Mouse (Mus musculus) hindbrain, embryonic 16.5 days (tissue): Measurements from ENCODE around the gene Prkaca. TPM values are rescaled to one million over a fixed set of nuclear protein-coding genes. Genes with fewer than 3 reads are reported as not detected.

ENCODE experiments used
- ATAC-seq: fragments of 200-750 bp; cut with Nextera tagmentation; 2 replicates; pipeline ENCODE4 v1.8.0; 2017; ENCODE audit warnings: moderate TSS enrichment, moderate library complexity
- H3K27ac ChIP-seq: fragments of 300-500 bp; sonication (generic); 2 replicates; pipeline ENCODE4 v1.5.1; 2014; ENCODE audit warnings: low read depth, mild to moderate bottlenecking, control low read depth, low read length, moderate library complexity
- H3K27me3 ChIP-seq: fragments of 300-500 bp; sonication (generic); replicated peaks from 2 replicates; pipeline ENCODE4 v1.6.1; 2014; ENCODE audit warnings: low read length; ENCODE audit not compliant: control insufficient read depth, insufficient read depth
- H3K36me3 ChIP-seq: fragments of 300-500 bp; sonication (generic); 2 replicates; pipeline ENCODE4 v1.6.1; 2014; ENCODE audit warnings: mild to moderate bottlenecking, low read length, moderate library complexity, mixed read lengths; ENCODE audit not compliant: control insufficient read depth, insufficient read depth
- H3K4me1 ChIP-seq: fragments of 300-500 bp; sonication (generic); 2 replicates; pipeline ENCODE4 v1.6.1; 2014; ENCODE audit warnings: low read depth, low read length; ENCODE audit not compliant: control insufficient read depth, insufficient read depth
- H3K4me2 ChIP-seq: fragments of 300-500 bp; sonication (generic); 2 replicates; pipeline ENCODE4 v1.6.1; 2014; ENCODE audit warnings: mild to moderate bottlenecking, low read length, control low read depth, moderate library complexity
- H3K4me3 ChIP-seq: fragments of 300-500 bp; sonication (generic); 2 replicates; pipeline ENCODE4 v1.5.1; 2014; ENCODE audit warnings: mild to moderate bottlenecking, low read length, control low read depth, moderate library complexity
- H3K9ac ChIP-seq: fragments of 300-500 bp; sonication (generic); 2 replicates; pipeline ENCODE4 v1.6.1; 2014; ENCODE audit warnings: low read depth, mild to moderate bottlenecking, control low read depth, low read length, moderate library complexity
- H3K9me3 ChIP-seq: fragments of 300-500 bp; sonication (generic); 2 replicates; pipeline ENCODE4 v1.6.1; 2014; ENCODE audit warnings: mild to moderate bottlenecking, low read length, moderate library complexity; ENCODE audit not compliant: control insufficient read depth
- WGBS: fragments of 180-500 bp; shearing (Covaris S2); extraction: QIAGEN DNeasy Blood & Tissue Kit; methylation state at CpG from one replicate; pipeline ENCODE4 v1.1.7; 2014; 5-methylcytosine and 5-hydroxymethylcytosine counted together
- polyA plus RNA-seq: library from polyadenylated mRNA; unstranded; fragments of >200 nt; fragmentation: Nextera tagmentation; extraction: Ambion mirVana; gene quantifications from 2 replicates; pipeline ENCODE4 v1.2.1, GENCODE M21; 2015

The Prkaca gene
- polyA plus RNA-seq, 1 experiment from 2014 or later, result 202 TPM

DNA sequence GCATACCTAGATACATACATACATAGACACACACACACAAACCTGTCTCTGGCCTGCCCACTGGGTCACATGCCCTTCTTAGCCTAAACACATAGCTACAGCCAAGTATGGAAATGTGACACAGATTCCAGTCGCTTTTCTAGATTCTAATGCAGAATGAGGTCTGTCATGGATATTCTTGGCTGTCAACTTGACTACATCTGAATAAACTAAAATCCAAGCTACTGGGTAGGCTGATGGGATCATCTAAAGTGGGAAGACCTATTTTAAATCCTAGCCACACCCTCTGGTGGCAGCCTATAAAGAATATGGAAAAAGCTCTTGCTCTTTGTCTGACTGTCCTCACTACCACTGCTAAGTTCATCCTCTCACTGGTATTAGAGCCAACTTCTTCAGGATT is 30.3 kb upstream of the Prkaca start:
- H3K27ac ChIP-seq, result no peak overlapping the region
- H3K4me2 ChIP-seq, result no peak overlapping the region
- H3K4me1 ChIP-seq, result no peaks in the 10 kb centered on the region
- ATAC-seq, result no peak
- H3K27me3 ChIP-seq, result no peaks in the 10 kb centered on the region
- H3K9ac ChIP-seq, result no peak overlapping the region
- 71% methylated on average over 1 of the region's 1 CpGs for WGBS
- H3K36me3 ChIP-seq, result peaks cover 17% of the 10 kb centered on the region
- no peak overlapping the region for H3K4me3 ChIP-seq
- no peaks in the 10 kb centered on the region for H3K9me3 ChIP-seq

DNA sequence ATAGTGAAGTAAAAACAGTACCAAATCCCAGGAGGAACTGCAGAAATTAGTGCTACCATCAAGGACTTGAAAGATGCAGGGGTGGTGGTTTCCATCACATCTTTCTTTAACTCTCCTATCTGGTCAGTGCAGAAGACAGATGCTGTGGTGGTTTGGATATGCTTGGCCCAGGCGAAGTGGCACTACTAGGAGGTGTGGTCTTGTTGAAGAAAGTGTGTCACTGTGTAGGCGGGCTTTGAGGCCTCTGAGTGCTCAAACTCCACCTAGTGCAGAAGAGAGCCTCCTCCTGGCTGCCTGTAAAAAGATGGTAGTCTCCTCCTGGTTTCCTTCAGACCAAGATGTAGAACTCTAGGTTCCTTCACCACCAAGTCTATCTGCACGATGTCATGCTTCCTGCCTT is 27.3 kb upstream of the Prkaca start:
- H3K36me3 ChIP-seq, result no peaks in the 10 kb centered on the region
- no peak overlapping the region for H3K4me2 ChIP-seq
- H3K4me3 ChIP-seq, result no peak overlapping the region
- H3K4me1 ChIP-seq, result no peaks in the 10 kb centered on the region
- no peak for ATAC-seq
- WGBS, result 75% methylated on average over 3 of the region's 3 CpGs
- no peak overlapping the region for H3K9ac ChIP-seq
- no peaks in the 10 kb centered on the region for H3K27me3 ChIP-seq
- H3K9me3 ChIP-seq, result no peaks in the 10 kb centered on the region
- H3K27ac ChIP-seq, result no peak overlapping the region

DNA sequence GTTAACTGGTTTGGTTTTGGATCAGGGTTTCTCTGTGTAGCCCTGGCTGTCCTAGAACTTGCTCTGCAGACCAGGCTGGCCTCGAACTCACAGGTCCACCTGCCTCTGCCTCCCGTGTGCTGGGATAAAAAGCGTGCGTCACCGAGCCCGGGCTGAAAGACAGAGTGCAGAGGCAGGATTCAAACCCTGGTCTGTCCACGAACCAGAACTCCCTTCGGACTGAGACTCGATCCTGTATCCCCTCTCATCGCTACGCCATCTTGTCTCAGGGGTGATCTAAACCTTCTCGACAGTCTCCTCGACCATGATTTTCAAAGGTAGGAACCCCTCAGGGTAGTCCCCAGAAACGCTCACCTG is 18.1 kb upstream of the Prkaca start:
- no peak for ATAC-seq
- Histone ChIP-seq H3K4me3 (peak overlapping the region; percentile 57), H3K36me3 (no peaks in the 10 kb centered on the region), H3K9me3 (no peaks in the 10 kb centered on the region), H3K9ac (peak overlapping the region; percentile 58), H3K4me2 (peak overlapping the region; percentile 79), H3K4me1 (peaks cover 6% of the 10 kb centered on the region), H3K27ac (peak overlapping the region; percentile 76), H3K27me3 (no peaks in the 10 kb centered on the region)
- 3% methylated on average over 14 of the region's 14 CpGs for WGBS

DNA sequence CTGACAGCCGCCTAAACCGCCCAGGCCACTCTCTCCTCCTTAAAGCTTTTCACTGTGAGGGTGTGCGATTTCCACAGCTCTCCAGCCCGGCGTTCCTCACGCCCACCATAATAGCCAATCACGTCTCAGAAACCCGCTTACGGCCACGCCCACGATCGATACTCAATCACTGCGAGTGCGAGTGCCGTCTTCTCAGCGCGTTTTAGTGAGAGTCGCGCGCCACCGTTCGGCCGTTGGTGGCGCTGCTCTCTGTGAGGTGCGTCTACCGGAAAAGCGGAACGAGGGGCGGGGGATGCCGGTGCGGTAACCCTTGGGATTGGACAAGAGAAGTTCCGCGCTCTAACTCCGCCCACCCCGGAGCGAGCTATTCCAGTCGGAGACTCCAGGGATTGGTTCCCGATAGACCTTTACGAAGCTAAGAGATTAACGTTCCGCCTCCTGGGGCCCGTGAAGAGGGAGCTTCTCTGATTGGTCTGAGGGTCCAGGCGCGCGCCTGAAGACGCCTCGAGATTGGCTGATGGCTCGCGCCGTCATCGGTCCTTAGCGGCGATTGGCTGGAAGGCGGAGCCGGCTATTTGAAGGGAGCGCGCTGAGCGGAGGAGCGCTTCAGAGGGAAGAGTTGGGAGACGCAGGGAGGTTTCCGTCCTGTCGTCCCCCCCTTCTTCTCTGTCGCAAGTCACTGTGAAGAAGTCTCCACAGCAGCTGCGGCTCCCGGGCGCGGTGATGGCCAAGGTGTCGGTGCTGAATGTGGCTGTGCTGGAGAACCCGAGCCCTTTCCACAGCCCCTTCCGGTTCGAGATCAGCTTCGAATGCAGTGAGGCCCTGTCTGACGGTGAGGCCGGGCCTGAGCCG is 17.5 kb upstream of the Prkaca start, which contains the start of the genes Gm10644 and Asf1b:
Gene Gm10644, minus strand, starts transcription at position 100 of the 852 bp plus-strand sequence.
Gene Asf1b, plus strand, starts transcription at position 402 of the 852 bp plus-strand sequence.
- H3K36me3 ChIP-seq, result no peaks in the 10 kb centered on the region
- H3K27me3 ChIP-seq, result no peaks in the 10 kb centered on the region

DNA sequence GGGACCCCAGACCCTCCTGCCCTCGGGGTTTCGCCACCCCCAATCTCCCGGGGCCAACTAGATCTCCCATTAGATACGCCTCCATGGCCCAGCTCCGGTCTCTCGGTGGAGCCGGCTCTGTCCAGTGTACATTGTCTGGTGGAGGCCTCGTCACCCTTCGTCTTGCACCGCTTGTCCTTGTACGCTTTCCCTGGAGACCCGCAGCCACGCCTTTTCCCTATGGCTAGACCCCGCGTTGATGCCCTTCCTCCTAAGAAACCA is 16.9 kb upstream of the Prkaca start:
- peak overlapping the region; percentile 57 for H3K4me3 ChIP-seq
- peak overlapping the region; percentile 79 for H3K4me2 ChIP-seq
- no peaks in the 10 kb centered on the region for H3K36me3 ChIP-seq
- no peaks in the 10 kb centered on the region for H3K9me3 ChIP-seq
- no peak overlapping the region for H3K27ac ChIP-seq
- H3K27me3 ChIP-seq, result no peaks in the 10 kb centered on the region
- H3K4me1 ChIP-seq, result peaks cover 6% of the 10 kb centered on the region
- WGBS, result 1% methylated on average over 15 of the region's 15 CpGs
- peak overlapping the region; percentile 37 for H3K9ac ChIP-seq
- no peak for ATAC-seq

More for the DNA sequence above, 17.5 kb upstream of the Prkaca start, which contains the start of the genes Gm10644 and Asf1b:
- Histone ChIP-seq H3K4me2 (peak within 1 kb of the TSS; percentile 79), H3K9me3 (no peaks in the 10 kb centered on the region), H3K4me1 (peaks cover 6% of the 10 kb centered on the region), H3K4me3 (peak within 1 kb of the TSS; percentile 57), H3K9ac (peak within 1 kb of the TSS; percentile 58), H3K27ac (peak within 1 kb of the TSS; percentile 76)
- under 1% methylated on average over 66 of the region's 75 CpGs for WGBS
- peak; percentile 100 for ATAC-seq

DNA sequence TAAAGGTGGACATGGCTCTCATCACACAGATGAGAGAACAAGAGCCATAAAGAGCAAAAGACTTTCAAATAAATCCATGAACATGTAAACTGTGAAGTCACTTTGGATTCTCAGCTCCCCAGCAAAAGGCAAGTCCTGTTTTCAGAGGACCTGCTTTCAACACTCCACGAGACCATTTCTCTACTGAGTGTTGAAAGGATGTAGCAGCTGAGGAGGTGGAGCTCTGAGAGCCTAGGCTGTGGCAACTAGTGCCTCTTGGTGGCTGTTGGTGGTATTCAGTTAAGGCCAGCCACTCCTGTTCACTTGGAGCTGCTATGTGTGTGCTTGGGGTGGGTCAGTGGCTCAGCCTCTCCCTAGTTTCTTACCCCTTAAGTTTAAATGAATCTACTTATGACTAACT is 16.0 kb upstream of the Prkaca start:
- peak overlapping the region; percentile 79 for H3K4me2 ChIP-seq
- H3K9ac ChIP-seq, result no peak overlapping the region
- ATAC-seq, result no peak
- H3K27ac ChIP-seq, result no peak overlapping the region
- no peaks in the 10 kb centered on the region for H3K36me3 ChIP-seq
- H3K4me3 ChIP-seq, result no peak overlapping the region; the same call in 1 of the 2 replicates
- H3K4me1 ChIP-seq, result peaks cover 6% of the 10 kb centered on the region
- H3K9me3 ChIP-seq, result no peaks in the 10 kb centered on the region
- H3K27me3 ChIP-seq, result no peaks in the 10 kb centered on the region
- WGBS, result 14% methylated on average over 1 of the region's 1 CpGs

DNA sequence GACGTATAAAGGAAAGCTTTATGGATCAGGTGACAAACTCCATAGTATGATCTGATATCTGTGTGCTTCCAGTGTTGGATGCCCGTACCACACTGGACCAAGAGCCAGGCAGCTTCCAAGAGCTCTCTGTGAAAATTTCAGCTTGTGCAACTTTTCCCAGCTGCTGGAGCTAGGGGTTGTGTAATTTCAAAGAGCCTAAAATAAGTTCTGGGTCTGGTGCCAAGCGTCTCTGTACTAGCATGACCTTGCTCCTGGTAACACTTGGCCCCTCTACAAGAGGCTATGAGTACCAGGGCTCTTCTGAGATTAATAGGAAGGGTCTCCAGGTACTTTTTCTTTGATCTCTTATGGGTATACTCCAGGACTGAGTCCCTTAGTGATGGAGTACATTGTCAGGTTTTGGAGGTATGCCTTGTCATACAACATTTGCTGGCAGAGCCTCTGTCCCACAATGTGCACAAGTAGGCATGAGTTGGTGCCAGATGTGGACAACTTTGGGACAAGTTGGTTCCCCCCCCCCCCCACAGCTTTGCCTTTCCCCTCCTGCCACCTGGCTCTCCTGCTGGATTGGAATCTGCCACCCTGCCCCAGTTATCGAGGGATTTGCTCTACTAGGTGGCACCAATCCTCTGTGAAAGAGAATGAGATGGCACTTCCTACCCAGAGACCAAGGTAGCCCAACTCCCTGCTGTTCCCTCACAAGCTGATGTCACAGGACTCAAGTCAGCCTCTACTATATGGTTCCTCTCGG is 8.6 kb upstream of the Prkaca start:
- no peak overlapping the region for H3K27ac ChIP-seq
- H3K4me3 ChIP-seq, result no peak overlapping the region
- H3K4me2 ChIP-seq, result no peak overlapping the region
- no peaks in the 10 kb centered on the region for H3K4me1 ChIP-seq
- no peak for ATAC-seq
- no peaks in the 10 kb centered on the region for H3K36me3 ChIP-seq
- H3K27me3 ChIP-seq, result no peaks in the 10 kb centered on the region
- WGBS, result 88% methylated on average over 5 of the region's 5 CpGs
- H3K9ac ChIP-seq, result no peak overlapping the region
- no peaks in the 10 kb centered on the region for H3K9me3 ChIP-seq

DNA sequence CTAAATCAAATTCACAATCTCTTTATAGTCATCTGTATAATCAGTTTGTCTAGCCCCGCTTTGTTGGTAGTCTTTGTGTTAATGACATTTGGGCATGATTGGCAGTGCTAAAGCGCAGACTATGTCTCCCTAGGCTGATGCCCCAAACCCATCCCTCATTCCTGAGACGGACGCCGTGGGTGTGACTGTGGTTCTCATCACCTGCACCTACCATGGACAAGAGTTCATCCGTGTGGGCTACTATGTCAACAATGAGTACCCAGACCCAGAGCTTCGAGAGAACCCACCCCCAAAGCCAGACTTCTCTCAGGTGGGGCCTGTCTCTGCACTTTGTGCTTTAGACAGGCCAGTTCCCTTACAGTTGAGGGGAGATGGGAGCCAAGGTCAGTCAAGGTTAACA is 5.1 kb upstream of the Prkaca start:
- Histone ChIP-seq H3K4me1 (peaks cover 5% of the 10 kb centered on the region), H3K4me2 (no peak overlapping the region), H3K4me3 (no peak overlapping the region), H3K36me3 (no peaks in the 10 kb centered on the region), H3K9me3 (no peaks in the 10 kb centered on the region), H3K9ac (no peak overlapping the region), H3K27me3 (no peaks in the 10 kb centered on the region), H3K27ac (no peak overlapping the region)
- WGBS, result 96% methylated on average over 7 of the region's 7 CpGs
- ATAC-seq, result no peak

DNA sequence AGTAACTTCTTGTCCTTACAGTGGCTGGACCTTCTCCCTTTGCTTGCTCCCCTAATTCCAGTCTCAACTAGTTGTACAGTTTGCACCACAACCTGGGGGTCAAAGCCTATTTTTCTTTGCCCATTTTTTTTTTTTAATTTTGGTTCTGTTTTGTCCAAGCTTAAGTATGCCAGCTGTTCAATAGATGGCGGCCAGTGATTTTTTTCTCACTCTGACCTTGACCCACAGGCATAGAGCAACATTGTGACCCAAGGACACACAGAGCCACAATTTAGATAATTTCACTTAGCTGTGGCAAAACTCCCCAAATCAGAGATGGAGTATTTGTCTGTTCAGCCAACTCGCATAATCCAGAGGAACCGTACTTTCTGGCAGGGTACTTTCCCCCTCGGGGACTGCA is 1.7 kb upstream of the Prkaca start:
- WGBS, result 88% methylated on average over 4 of the region's 4 CpGs
- no peak overlapping the region for H3K4me2 ChIP-seq

More for the DNA sequence above, 1.7 kb upstream of the Prkaca start:
- Histone ChIP-seq H3K36me3 (no peaks in the 10 kb centered on the region), H3K4me1 (peaks cover 16% of the 10 kb centered on the region), H3K4me3 (no peak overlapping the region), H3K9ac (no peak overlapping the region), H3K27me3 (no peaks in the 10 kb centered on the region), H3K9me3 (no peaks in the 10 kb centered on the region), H3K27ac (no peak overlapping the region)
- ATAC-seq, result no peak
